Mouse (Mus musculus) spleen, adult 2 months (tissue): Measurements from ENCODE around the gene Olfr154. TPM values are rescaled to one million over a fixed set of nuclear protein-coding genes. Genes with fewer than 3 reads are reported as not detected.
"Not testable (repeated sequence)": the region's sequence is repeated elsewhere in the genome, so short reads cannot be mapped to it uniquely, and the experiment has no call there.

Experiments used
- DNase-seq, 2 experiments: peaks; one replicate each; pipeline versions ENCODE4 v3.0.0 to v3.0.0-alpha.2; 2012 to 2021; ENCODE audit warnings: low spot score in 2 of 2, low read depth in 1 of 2
- H3K27ac ChIP-seq: fragments of 200-500 bp; 2 replicates; pipeline ENCODE4 v1.5.1; 2012; ENCODE audit warnings: low read length, inconsistent platforms; ENCODE audit not compliant: insufficient read depth
- H3K27me3 ChIP-seq: fragments of 200-500 bp; 2 replicates; pipeline ENCODE4 v1.6.1; 2012; ENCODE audit warnings: mild to moderate bottlenecking, moderate library complexity, low read length, inconsistent platforms; ENCODE audit not compliant: control insufficient read depth, insufficient read depth
- H3K36me3 ChIP-seq: fragments of 200-500 bp; 2 replicates; pipeline ENCODE4 v1.6.1; 2012; ENCODE audit warnings: mild to moderate bottlenecking, low read length, inconsistent platforms; ENCODE audit not compliant: control insufficient read depth, insufficient read depth
- H3K4me1 ChIP-seq: fragments of 200-500 bp; 2 replicates; pipeline ENCODE4 v1.6.1; 2011; ENCODE audit warnings: inconsistent platforms; ENCODE audit not compliant: control insufficient read depth, insufficient read depth, insufficient read length
- H3K4me3 ChIP-seq: fragments of 200-500 bp; 2 replicates; pipeline ENCODE4 v1.5.1; 2011; ENCODE audit warnings: mild to moderate bottlenecking, inconsistent platforms; ENCODE audit not compliant: insufficient read depth, insufficient read length; ENCODE audit errors: extremely low read depth
- CTCF ChIP-seq: fragments of 200-500 bp; IDR thresholded peaks from 2 replicates; pipeline ENCODE4 v1.5.1; 2011; ENCODE audit warnings: mild to moderate bottlenecking, inconsistent platforms; ENCODE audit not compliant: insufficient read depth, insufficient read length, insufficient replicate concordance; ENCODE audit errors: extremely low read depth
- POLR2A ChIP-seq: fragments of 200-500 bp; IDR thresholded peaks from 2 replicates; pipeline ENCODE4 v1.6.1; 2011; ENCODE audit warnings: low read depth, low read length, inconsistent platforms
- whole genome bisulfite sequencing: fragments of 180-500 bp; shearing (Covaris S2); methylation state at CpG from one replicate; pipeline ENCODE4 v1.1.7; 2018; 5-methylcytosine and 5-hydroxymethylcytosine counted together
- polyA plus RNA-seq: library from polyadenylated mRNA; depleted of rRNA; stranded (reverse); fragments of >200 nt; gene quantifications from 2 replicates; pipeline ENCODE4 v1.2.3, GENCODE M21; 2012; rRNA removed

The Olfr154 gene
- polyA plus RNA-seq: not detected in 2 replicates

- not testable (repeated sequence) for H3K27ac ChIP-seq, H3K4me1 ChIP-seq, H3K4me3 ChIP-seq, H3K27me3 ChIP-seq, H3K36me3 ChIP-seq, DNase-seq
Measured at GRCm38 (mm10) chr2:85664355-85664754, at the start of gene Olfr154. Olfr154 (minus strand) TSS chr2:85664455.

- H3K4me1 ChIP-seq: no peaks in the 10 kb centered on the region
- WGBS: 31% methylated on average over 1 of the region's 1 CpGs
- no peak overlapping the region for H3K4me3 ChIP-seq
- DNase-seq: no peak
- no peaks in the 10 kb centered on the region for H3K27me3 ChIP-seq
- H3K36me3 ChIP-seq: no peaks in the 10 kb centered on the region
- H3K27ac ChIP-seq: no peak overlapping the region
- TF ChIP-seq CTCF: no peak
- no peak for TF ChIP-seq POLR2A
Measured at GRCm38 (mm10) chr2:85711159-85711558, 46.9 kb upstream of the Olfr154 start.

GRCm38 (mm10) chr2:85710680-85711079, 46.4 kb upstream of the Olfr154 start:
- not testable (repeated sequence) for H3K4me1 ChIP-seq, H3K27me3 ChIP-seq, H3K36me3 ChIP-seq, DNase-seq, H3K4me3 ChIP-seq, H3K27ac ChIP-seq
- WGBS: 49% methylated on average over 2 of the region's 2 CpGs

- H3K4me1 ChIP-seq: no peaks in the 10 kb centered on the region
- no peak for TF ChIP-seq CTCF
- TF ChIP-seq POLR2A: no peak
- no peak within 1 kb of the TSS; the same call in 1 of the 2 replicates for H3K4me3 ChIP-seq
- H3K36me3 ChIP-seq: no peaks in the 10 kb centered on the region
- no peak within 1 kb of the TSS for H3K27ac ChIP-seq
- no peaks in the 10 kb centered on the region for H3K27me3 ChIP-seq
- no peak for DNase-seq
Measured at GRCm38 (mm10) chr2:85689131-85689530, 24.9 kb upstream of the Olfr154 start, which contains the start of gene Olfr1008. Olfr1008 (plus strand) TSS chr2:85689431.

- Histone ChIP-seq H3K27ac (no peak within 1 kb of the TSS), H3K27me3 (no peaks in the 10 kb centered on the region), H3K4me3 (no peak within 1 kb of the TSS; the same call in 1 of the 2 replicates), H3K4me1 (no peaks in the 10 kb centered on the region), H3K36me3 (no peaks in the 10 kb centered on the region)
- TF ChIP-seq POLR2A (no peak), CTCF (no peak)
- no peak for DNase-seq
Measured at GRCm38 (mm10) chr2:85678667-85679066, 14.4 kb upstream of the Olfr154 start, which contains the start of gene Olfr1006. Olfr1006 (minus strand) TSS chr2:85678767.

- WGBS: 95% methylated on average over 1 of the region's 1 CpGs
- Histone ChIP-seq H3K27me3 (no peaks in the 10 kb centered on the region), H3K27ac (no peak within 1 kb of the TSS), H3K4me1 (no peaks in the 10 kb centered on the region), H3K36me3 (no peaks in the 10 kb centered on the region), H3K4me3 (no peak within 1 kb of the TSS)
- no peak for DNase-seq
- no peak for TF ChIP-seq CTCF
- no peak for TF ChIP-seq POLR2A
Measured at GRCm38 (mm10) chr2:85650604-85651003, 13.7 kb downstream of the Olfr154 start, which contains the start of gene Olfr1002. Olfr1002 (minus strand) TSS chr2:85650704.

Other genes with a start within 250 kb of the Olfr154 start
- not detected in 2 replicates for gene Olfr993, start 249.6 kb downstream of the Olfr154 start, polyA plus RNA-seq
- not detected in 2 replicates for gene Olfr994, start 228.0 kb downstream of the Olfr154 start, polyA plus RNA-seq
- not detected in 2 replicates for gene Olfr995, start 220.8 kb downstream of the Olfr154 start, polyA plus RNA-seq
- gene 4833423E24Rik, start 145.4 kb downstream of the Olfr154 start, polyA plus RNA-seq: not detected in 2 replicates
- gene Olfr996, start 85.2 kb downstream of the Olfr154 start, polyA plus RNA-seq: not detected in 2 replicates
- gene Olfr998, start 75.5 kb downstream of the Olfr154 start, polyA plus RNA-seq: not detected in 2 replicates
- not detected in 2 replicates for gene Olfr1000, start 52.6 kb downstream of the Olfr154 start, polyA plus RNA-seq
- gene Olfr1002, start 13.8 kb downstream of the Olfr154 start, polyA plus RNA-seq: not detected in 2 replicates
- not detected in 2 replicates for gene Olfr1006, start 14.3 kb upstream of the Olfr154 start, polyA plus RNA-seq
- not detected in 2 replicates for gene Olfr1008, start 25.0 kb upstream of the Olfr154 start, polyA plus RNA-seq
- gene Olfr1009, start 51.0 kb upstream of the Olfr154 start, polyA plus RNA-seq: not detected in 2 replicates
- not detected in 2 replicates for gene Olfr1012, start 98.3 kb upstream of the Olfr154 start, polyA plus RNA-seq
- gene Olfr1013, start 102.6 kb upstream of the Olfr154 start, polyA plus RNA-seq: not detected in 2 replicates
- not detected in 2 replicates for gene Olfr1014, start 108.3 kb upstream of the Olfr154 start, polyA plus RNA-seq
- gene Olfr1015, start 117.6 kb upstream of the Olfr154 start, polyA plus RNA-seq: not detected in 2 replicates
- not detected in 2 replicates for gene Olfr1016, start 138.1 kb upstream of the Olfr154 start, polyA plus RNA-seq
- not detected in 2 replicates for gene Olfr1018, start 154.0 kb upstream of the Olfr154 start, polyA plus RNA-seq
- gene Olfr1019, start 181.0 kb upstream of the Olfr154 start, polyA plus RNA-seq: not detected in 2 replicates
- gene Olfr1020, start 182.6 kb upstream of the Olfr154 start, polyA plus RNA-seq: not detected in 2 replicates
- not detected in 2 replicates for gene Olfr1022, start 204.1 kb upstream of the Olfr154 start, polyA plus RNA-seq
- gene Olfr1023, start 221.2 kb upstream of the Olfr154 start, polyA plus RNA-seq: not detected in 2 replicates
- gene Olfr1024, start 240.6 kb upstream of the Olfr154 start, polyA plus RNA-seq: not detected in 2 replicates